Comparison of ENCODE assay signal across 32 mouse cellular contexts in genomic region chr12:80118588-80118987, GRCm38 (mm10). TPM values are rescaled to one million over a fixed set of nuclear protein-coding genes. Genes with fewer than 3 reads are reported as not detected.
DNase-seq lines count a peak whose midpoint lies in the region; ATAC-seq and TF ChIP-seq lines count a peak whose summit lies in the region.
"Had no signal": no experiment of that assay in that cellular context is flagged by ENCODE, and none has a peak within 500 bp of the region (broad histone marks: within the 10 kb centered on the region; RNA-seq: fewer than 3 reads in every experiment).

No protein-coding gene starts in this region.

- 49% methylated on average over 1 of the region's 1 CpGs for WGBS in kidney, embryonic 14.5 days
- WGBS in liver, embryonic 15.5 days (ENCODE audit: insufficient replicate concordance) = 56% methylated on average over 1 of the region's 1 CpGs
- WGBS in liver, embryonic 11.5 days = 73% methylated on average over 1 of the region's 1 CpGs
- 70% methylated on average over 1 of the region's 1 CpGs for WGBS in thymus, adult 2 months

- H3K27ac ChIP-seq in kidney, embryonic 14.5 days (ENCODE audit: low read depth, low read length) = peak overlapping the region; percentile 30; the same call in 1 of the 2 replicates
- 0 out of 2 replicates have a peak overlapping the region, but pooled peaks have one; percentile 1 for H3K27ac ChIP-seq in liver, embryonic 15.5 days (replicated peaks)
- no peak overlapping the region for H3K27ac ChIP-seq in liver, embryonic 11.5 days (ENCODE audit: low read depth, low read length)
- H3K27ac ChIP-seq in thymus, adult 2 months (ENCODE audit: control insufficient read depth, insufficient read depth, low read length) = 0 out of 2 replicates have a peak overlapping the region, but pooled peaks have one; percentile 29
- H3K27ac ChIP-seq: hindbrain, embryonic 12.5 days; hindbrain, postnatal 0 days; limb, embryonic 10.5 days; limb, embryonic 15.5 days; midbrain, embryonic 12.5 days; neural tube, embryonic 13.5 days; stomach, embryonic 15.5 days had no signal

- DNase-seq in kidney, postnatal 10 days = no peak
- no peak for DNase-seq in liver, embryonic 11.5 days (ENCODE audit: low spot score)
- DNase-seq in thymus, adult 2 months = no peak
- DNase-seq in thymus, postnatal 4 days = no peak
- DNase-seq in c-Kit-positive CD71-positive TER-119-positive erythroid progenitor cells, embryonic 14.5 days (ENCODE audit: low spot score) = no peak
- DNase-seq: adrenal gland, adult 8-10 months; cerebellum, adult 11 months; cerebellum, adult 9-10 months; cerebellum, postnatal 36 days; gastrocnemius, postnatal 14 days; heart, adult 11 months; heart, postnatal 36 days; kidney, adult 18-20 months; layer of hippocampus, adult 9-11 months; liver, postnatal 0 days; right cerebral cortex, postnatal 4 days; thymus, postnatal 14 days had no signal

- no peak overlapping the region for H3K4me3 ChIP-seq in kidney, embryonic 14.5 days (ENCODE audit: low read length)
- no peak overlapping the region for H3K4me3 ChIP-seq in liver, embryonic 15.5 days (replicated peaks)
- H3K4me3 ChIP-seq in liver, embryonic 11.5 days (ENCODE audit: low read depth, low read length) = no peak overlapping the region
- H3K4me3 ChIP-seq in thymus, adult 2 months (ENCODE audit: control insufficient read depth, insufficient read depth, low read length) = no peak overlapping the region
- H3K4me3 ChIP-seq: hindbrain, embryonic 12.5 days; limb, embryonic 10.5 days; limb, embryonic 15.5 days; megakaryocyte, embryonic 14.5 days; midbrain, embryonic 12.5 days; myocyte; neural tube, embryonic 13.5 days; stomach, embryonic 15.5 days had no signal

- H3K4me2 ChIP-seq in kidney, embryonic 14.5 days (replicated peaks; ENCODE audit: low read depth, low read length) = no peak overlapping the region
- H3K4me2 ChIP-seq in liver, embryonic 15.5 days = no peak overlapping the region
- no peak overlapping the region for H3K4me2 ChIP-seq in liver, embryonic 11.5 days
- H3K4me2 ChIP-seq: heart, embryonic 11.5 days; hindbrain, embryonic 12.5 days; limb, embryonic 15.5 days; midbrain, embryonic 12.5 days; neural tube, embryonic 13.5 days; stomach, embryonic 15.5 days had no signal

- TF ChIP-seq POLR2A in thymus, adult 2 months (IDR thresholded peaks at IDR 0.05; ENCODE audit: control insufficient read depth, extremely low read depth, insufficient read depth, low read length, poor library complexity) = no peak

- ATAC-seq in kidney, embryonic 14.5 days (ENCODE audit: low FRiP score, low TSS enrichment) = no peak
- ATAC-seq in liver, embryonic 15.5 days (ENCODE audit: insufficient read depth) = no peak
- no peak for ATAC-seq in liver, embryonic 11.5 days (replicated peaks; ENCODE audit: low FRiP score)
- ATAC-seq: activated CD4-positive, CD25-positive, alpha-beta regulatory T cell, adult 4 months; forebrain, embryonic 14.5 days; hindbrain, postnatal 0 days; liver, postnatal 0 days had no signal

- TF ChIP-seq CTCF in thymus, adult 2 months (IDR thresholded peaks at IDR 0.05; ENCODE audit: borderline replicate concordance, control insufficient read depth, extremely low read depth, insufficient read depth, low read length, poor library complexity) = no peak

- no peak overlapping the region for H3K9ac ChIP-seq in kidney, embryonic 14.5 days (ENCODE audit: low read depth, low read length)
- H3K9ac ChIP-seq in liver, embryonic 15.5 days = no peak overlapping the region
- no peak overlapping the region for H3K9ac ChIP-seq in liver, embryonic 11.5 days (ENCODE audit: low read depth, low read length)
- H3K9ac ChIP-seq: hindbrain, embryonic 12.5 days; limb, embryonic 15.5 days; liver, postnatal 0 days; midbrain, embryonic 12.5 days; neural tube, embryonic 13.5 days; stomach, embryonic 15.5 days had no signal

- no peaks in the 10 kb centered on the region for H3K27me3 ChIP-seq in kidney, embryonic 14.5 days (ENCODE audit: control insufficient read depth, insufficient read depth, low read length)
- H3K27me3 ChIP-seq in liver, embryonic 15.5 days = no peaks in the 10 kb centered on the region
- H3K27me3 ChIP-seq in liver, embryonic 11.5 days (replicated peaks; ENCODE audit: control insufficient read depth, insufficient read depth, low read length) = no peaks in the 10 kb centered on the region
- H3K27me3 ChIP-seq in thymus, adult 2 months (ENCODE audit: control insufficient read depth, insufficient read depth, low read length) = no peaks in the 10 kb centered on the region
- H3K27me3 ChIP-seq: CH12.LX; hindbrain, embryonic 12.5 days; limb, embryonic 15.5 days; stomach, embryonic 15.5 days had no signal

- no peaks in the 10 kb centered on the region; the same call in 1 of the 2 replicates for H3K36me3 ChIP-seq in kidney, embryonic 14.5 days (ENCODE audit: control insufficient read depth, insufficient read depth, low read length)
- H3K36me3 ChIP-seq in liver, embryonic 15.5 days (replicated peaks) = peaks cover 13% of the 10 kb centered on the region
- H3K36me3 ChIP-seq in liver, embryonic 11.5 days (ENCODE audit: control insufficient read depth, insufficient read depth, low read length) = peaks cover 3% of the 10 kb centered on the region; the same call in 1 of the 2 replicates
- no peaks in the 10 kb centered on the region for H3K36me3 ChIP-seq in thymus, adult 2 months (ENCODE audit: control insufficient read depth, insufficient read depth, low read length)

- H3K9me3 ChIP-seq in kidney, embryonic 14.5 days (ENCODE audit: control insufficient read depth, low read length) = 0 out of 2 replicates have a peak, but pooled peaks cover 3% of the 10 kb centered on the region
- H3K9me3 ChIP-seq in liver, embryonic 15.5 days (replicated peaks) = no peaks in the 10 kb centered on the region
- no peaks in the 10 kb centered on the region for H3K9me3 ChIP-seq in liver, embryonic 11.5 days (ENCODE audit: control insufficient read depth, low read length)
- H3K9me3 ChIP-seq: hindbrain, embryonic 12.5 days; limb, embryonic 10.5 days; limb, embryonic 15.5 days; midbrain, embryonic 12.5 days; neural tube, embryonic 13.5 days; stomach, embryonic 15.5 days had no signal

- peaks cover 36% of the 10 kb centered on the region for H3K4me1 ChIP-seq in kidney, embryonic 14.5 days (ENCODE audit: control insufficient read depth, insufficient read depth, low read length)
- H3K4me1 ChIP-seq in liver, embryonic 15.5 days (replicated peaks) = peaks cover 70% of the 10 kb centered on the region
- H3K4me1 ChIP-seq in liver, embryonic 11.5 days (replicated peaks; ENCODE audit: control insufficient read depth, insufficient read depth, low read length) = peaks cover 24% of the 10 kb centered on the region
- H3K4me1 ChIP-seq in thymus, adult 2 months (replicated peaks; ENCODE audit: control insufficient read depth, insufficient read depth, low read length) = peaks cover 19% of the 10 kb centered on the region

RNA-seq across cellular contexts. Expression of gene Zfp36l1, which starts 5.8 kb away (rescaled TPM):
- polyA plus RNA-seq in kidney, embryonic 14.5 days (2014; fragmentation: Nextera tagmentation; extraction: Ambion mirVana) = 166 and 175 TPM in 2 replicates
- polyA plus RNA-seq in liver, embryonic 15.5 days (2015; fragmentation: Nextera tagmentation; extraction: Ambion mirVana) = 23.7 and 24.5 TPM in 2 replicates
- 69.6 and 72.7 TPM in 2 replicates for polyA plus RNA-seq in liver, embryonic 11.5 days (2014; fragmentation: Nextera tagmentation; extraction: Ambion mirVana)
- polyA plus RNA-seq in thymus, adult 2 months (2012; rRNA removed) = 253 and 297 TPM in 2 replicates
